Mouse (Mus musculus) stomach, embryonic 16.5 days (tissue): ENCODE measurements around the gene Ctrb1. TPM values are rescaled to one million over a fixed set of nuclear protein-coding genes. Genes with fewer than 3 reads are reported as not detected.
A peak's percentile ranks its signal among the peaks of the same experiment; 100 is the strongest.

ENCODE experiments used
- ATAC-seq: fragments of 200-750 bp; cut with Nextera tagmentation; 2 replicates; pipeline ENCODE4 v1.8.0; 2017; ENCODE audit warnings: moderate number of reproducible peaks, moderate TSS enrichment; ENCODE audit not compliant: insufficient read depth, low FRiP score
- H3K27ac ChIP-seq: fragments of 300-500 bp; sonication (generic); 2 replicates; pipeline ENCODE4 v1.5.1; 2014; ENCODE audit warnings: low read length
- H3K27me3 ChIP-seq: fragments of 300-500 bp; sonication (generic); 2 replicates; pipeline ENCODE4 v1.6.1; 2014; ENCODE audit warnings: low read length, control low read depth, mixed read lengths; ENCODE audit not compliant: control insufficient read depth, insufficient read depth
- H3K36me3 ChIP-seq: fragments of 300-500 bp; sonication (generic); 2 replicates; pipeline ENCODE4 v1.6.1; 2014; ENCODE audit warnings: low read length; ENCODE audit not compliant: control insufficient read depth, insufficient read depth
- H3K4me1 ChIP-seq: fragments of 300-500 bp; sonication (generic); 2 replicates; pipeline ENCODE4 v1.6.1; 2014; ENCODE audit warnings: low read length, control low read depth, mixed read lengths; ENCODE audit not compliant: control insufficient read depth, insufficient read depth
- H3K4me2 ChIP-seq: fragments of 300-500 bp; sonication (generic); 2 replicates; pipeline ENCODE4 v1.6.1; 2014; ENCODE audit warnings: low read depth, low read length, mixed read lengths
- H3K4me3 ChIP-seq: fragments of 300-500 bp; sonication (generic); replicated peaks from 2 replicates; pipeline ENCODE4 v1.5.1; 2014; ENCODE audit warnings: mild to moderate bottlenecking, low read length
- H3K9ac ChIP-seq: fragments of 300-500 bp; sonication (generic); 2 replicates; pipeline ENCODE4 v1.6.1; 2014; ENCODE audit warnings: low read length
- H3K9me3 ChIP-seq: fragments of 300-500 bp; sonication (generic); replicated peaks from 2 replicates; pipeline ENCODE4 v1.6.1; 2016; ENCODE audit warnings: low read length, control low read depth; ENCODE audit not compliant: control insufficient read depth
- WGBS: fragments of 180-500 bp; shearing (Covaris S2); extraction: QIAGEN DNeasy Blood & Tissue Kit; methylation state at CpG from one replicate; pipeline ENCODE4 v1.1.7; 2014; 5-methylcytosine and 5-hydroxymethylcytosine counted together
- polyA plus RNA-seq: library from polyadenylated mRNA; unstranded; fragments of >200 nt; fragmentation: Nextera tagmentation; extraction: Ambion mirVana; gene quantifications from 2 replicates; pipeline ENCODE4 v1.2.1, GENCODE M21; 2015

Ctrb1 gene
- polyA plus RNA-seq, 1 experiment from 2014 or later, result 3,754 TPM

GRCm38 (mm10) chr8:111732406-111733085 is 41.7 kb upstream of the Ctrb1 start:
- 23% methylated on average over 10 of the region's 10 CpGs for WGBS
- peak overlapping the region; percentile 87 for H3K4me2 ChIP-seq
- H3K4me3 ChIP-seq, result peak overlapping the region; percentile 81
- H3K9me3 ChIP-seq, result no peaks in the 10 kb centered on the region
- H3K4me1 ChIP-seq, result peaks cover 82% of the 10 kb centered on the region
- peak overlapping the region; percentile 94 for H3K27ac ChIP-seq
- no peaks in the 10 kb centered on the region for H3K36me3 ChIP-seq
- no peak for ATAC-seq
- no peaks in the 10 kb centered on the region for H3K27me3 ChIP-seq
- peak overlapping the region; percentile 93 for H3K9ac ChIP-seq

GRCm38 (mm10) chr8:111732004-111732403 is 41.2 kb upstream of the Ctrb1 start:
- whole genome bisulfite sequencing, result under 1% methylated on average over 30 of the region's 41 CpGs
- peak; percentile 92 for ATAC-seq
- H3K27me3 ChIP-seq, result no peaks in the 10 kb centered on the region
- H3K4me1 ChIP-seq, result peaks cover 83% of the 10 kb centered on the region
- peak overlapping the region; percentile 93 for H3K9ac ChIP-seq
- peak overlapping the region; percentile 87 for H3K4me2 ChIP-seq
- H3K9me3 ChIP-seq, result no peaks in the 10 kb centered on the region
- H3K4me3 ChIP-seq, result peak overlapping the region; percentile 81
- H3K27ac ChIP-seq, result peak overlapping the region; percentile 94
- H3K36me3 ChIP-seq, result no peaks in the 10 kb centered on the region

GRCm38 (mm10) chr8:111731231-111731977 is 40.6 kb upstream of the Ctrb1 start:
- H3K4me3 ChIP-seq, result peak overlapping the region; percentile 81
- under 1% methylated on average over 38 of the region's 39 CpGs for WGBS
- H3K9ac ChIP-seq, result peak overlapping the region; percentile 93
- peaks cover 83% of the 10 kb centered on the region for H3K4me1 ChIP-seq
- no peaks in the 10 kb centered on the region for H3K9me3 ChIP-seq
- H3K27me3 ChIP-seq, result no peaks in the 10 kb centered on the region
- H3K4me2 ChIP-seq, result peak overlapping the region; percentile 87
- no peaks in the 10 kb centered on the region for H3K36me3 ChIP-seq
- peak; percentile 44 for ATAC-seq
- peak overlapping the region; percentile 94 for H3K27ac ChIP-seq

- ATAC-seq, result no peak
- Histone ChIP-seq H3K4me2 (peak overlapping the region; percentile 87), H3K36me3 (no peaks in the 10 kb centered on the region), H3K27ac (no peak overlapping the region; the same call in 1 of the 2 replicates), H3K4me1 (peaks cover 77% of the 10 kb centered on the region), H3K9ac (peak overlapping the region; percentile 32; the same call in 1 of the 2 replicates), H3K9me3 (no peaks in the 10 kb centered on the region), H3K27me3 (no peaks in the 10 kb centered on the region), H3K4me3 (no peak overlapping the region)
- WGBS, result 63% methylated on average over 7 of the region's 7 CpGs
These were observed 38.7 kb upstream of the Ctrb1 start for GRCm38 (mm10) chr8:111729233-111730170.

GRCm38 (mm10) chr8:111728481-111728880 is 37.7 kb upstream of the Ctrb1 start:
- H3K4me1 ChIP-seq, result peaks cover 73% of the 10 kb centered on the region
- no peak overlapping the region for H3K4me3 ChIP-seq
- H3K9me3 ChIP-seq, result no peaks in the 10 kb centered on the region
- H3K27ac ChIP-seq, result no peak overlapping the region
- H3K9ac ChIP-seq, result peak overlapping the region; percentile 29; the same call in 1 of the 2 replicates
- H3K36me3 ChIP-seq, result no peaks in the 10 kb centered on the region
- 80% methylated on average over 5 of the region's 5 CpGs for WGBS
- ATAC-seq, result no peak
- no peaks in the 10 kb centered on the region for H3K27me3 ChIP-seq
- no peak overlapping the region for H3K4me2 ChIP-seq

- Histone ChIP-seq H3K36me3 (no peaks in the 10 kb centered on the region), H3K27me3 (no peaks in the 10 kb centered on the region), H3K9ac (no peak overlapping the region), H3K9me3 (no peaks in the 10 kb centered on the region), H3K4me2 (no peak overlapping the region), H3K4me3 (no peak overlapping the region), H3K4me1 (peaks cover 63% of the 10 kb centered on the region), H3K27ac (no peak overlapping the region)
- WGBS, result 65% methylated on average over 4 of the region's 4 CpGs
- ATAC-seq, result no peak
These were observed 36.7 kb upstream of the Ctrb1 start for GRCm38 (mm10) chr8:111727553-111727952.

GRCm38 (mm10) chr8:111726102-111726900 is 35.5 kb upstream of the Ctrb1 start:
- peak; percentile 66 for ATAC-seq
- Histone ChIP-seq H3K4me2 (peak overlapping the region; percentile 33), H3K27me3 (no peaks in the 10 kb centered on the region), H3K9ac (peak overlapping the region; percentile 46), H3K4me3 (no peak overlapping the region), H3K27ac (peak overlapping the region; percentile 85), H3K4me1 (peaks cover 60% of the 10 kb centered on the region), H3K9me3 (no peaks in the 10 kb centered on the region), H3K36me3 (no peaks in the 10 kb centered on the region)
- WGBS, result 40% methylated on average over 7 of the region's 7 CpGs

- Histone ChIP-seq H3K4me1 (peaks cover 51% of the 10 kb centered on the region), H3K9ac (no peak overlapping the region), H3K36me3 (peaks cover 6% of the 10 kb centered on the region; the same call in 1 of the 2 replicates), H3K27ac (no peak overlapping the region), H3K4me3 (no peak overlapping the region), H3K4me2 (no peak overlapping the region), H3K27me3 (no peaks in the 10 kb centered on the region), H3K9me3 (no peaks in the 10 kb centered on the region)
- 83% methylated on average over 6 of the region's 6 CpGs for WGBS
- no peak for ATAC-seq
These were observed 34.5 kb upstream of the Ctrb1 start for GRCm38 (mm10) chr8:111725341-111725740.
